Mouse (Mus musculus): Measurements from ENCODE around the gene Manba. TPM values are rescaled to one million over a fixed set of nuclear protein-coding genes. Genes with fewer than 3 reads are reported as not detected.

The Manba gene
- polyA plus RNA-seq, 1 experiment from 2014 or later, result 3.9 TPM

GRCm38 (mm10) chr3:135440621-135441020, 44.8 kb upstream of the Manba start:
- ATAC-seq (replicated peaks; ENCODE audit: insufficient number of reproducible peaks, low FRiP score, low TSS enrichment, low read depth), result no peak
- DNase-seq (ENCODE audit: low spot score), result peak; percentile 2
- no peaks in the 10 kb centered on the region for H3K4me1 ChIP-seq (ENCODE audit: control insufficient read depth, insufficient read depth, low read length)
- peak overlapping the region; percentile 46 for H3K4me2 ChIP-seq (ENCODE audit: low read depth, low read length)
- H3K9me3 ChIP-seq (replicated peaks; ENCODE audit: control insufficient read depth, low read length), result no peaks in the 10 kb centered on the region
- no peaks in the 10 kb centered on the region for H3K36me3 ChIP-seq (replicated peaks; ENCODE audit: control insufficient read depth, insufficient read depth, low read depth, low read length)
- H3K27me3 ChIP-seq (ENCODE audit: control insufficient read depth, insufficient read depth, low read length), result no peaks in the 10 kb centered on the region
- 58% methylated on average over 10 of the region's 10 CpGs for WGBS
- no peak overlapping the region for H3K9ac ChIP-seq (replicated peaks; ENCODE audit: low read length)
- peak overlapping the region; percentile 80 for H3K4me3 ChIP-seq (ENCODE audit: low read depth, low read length)
- no peak overlapping the region for H3K27ac ChIP-seq (replicated peaks; ENCODE audit: low read depth, low read length)

GRCm38 (mm10) chr3:135444930-135445329, 40.5 kb upstream of the Manba start:
- Histone ChIP-seq H3K4me2 (ENCODE audit: low read depth, low read length) (no peak overlapping the region), H3K27me3 (ENCODE audit: control insufficient read depth, insufficient read depth, low read length) (no peaks in the 10 kb centered on the region), H3K9ac (replicated peaks; ENCODE audit: low read length) (no peak overlapping the region), H3K27ac (replicated peaks; ENCODE audit: low read depth, low read length) (no peak overlapping the region), H3K4me1 (ENCODE audit: control insufficient read depth, insufficient read depth, low read length) (no peaks in the 10 kb centered on the region), H3K9me3 (replicated peaks; ENCODE audit: control insufficient read depth, low read length) (no peaks in the 10 kb centered on the region), H3K36me3 (replicated peaks; ENCODE audit: control insufficient read depth, insufficient read depth, low read depth, low read length) (no peaks in the 10 kb centered on the region), H3K4me3 (ENCODE audit: low read depth, low read length) (no peak overlapping the region)
- ATAC-seq (replicated peaks; ENCODE audit: insufficient number of reproducible peaks, low FRiP score, low TSS enrichment, low read depth) (no peak), DNase-seq (ENCODE audit: low spot score) (no peak)

GRCm38 (mm10) chr3:135458981-135459380, 26.4 kb upstream of the Manba start:
- no peaks in the 10 kb centered on the region for H3K4me1 ChIP-seq (ENCODE audit: control insufficient read depth, insufficient read depth, low read length)
- DNase-seq (ENCODE audit: low spot score) (no peak), ATAC-seq (replicated peaks; ENCODE audit: insufficient number of reproducible peaks, low FRiP score, low TSS enrichment, low read depth) (no peak)
- no peak overlapping the region for H3K4me2 ChIP-seq (ENCODE audit: low read depth, low read length)
- no peaks in the 10 kb centered on the region for H3K9me3 ChIP-seq (replicated peaks; ENCODE audit: control insufficient read depth, low read length)
- H3K27me3 ChIP-seq (ENCODE audit: control insufficient read depth, insufficient read depth, low read length), result no peaks in the 10 kb centered on the region
- H3K36me3 ChIP-seq (replicated peaks; ENCODE audit: control insufficient read depth, insufficient read depth, low read depth, low read length), result no peaks in the 10 kb centered on the region; the same call in 1 of the 2 replicates
- no peak overlapping the region for H3K9ac ChIP-seq (replicated peaks; ENCODE audit: low read length)
- no peak overlapping the region for H3K27ac ChIP-seq (replicated peaks; ENCODE audit: low read depth, low read length)
- H3K4me3 ChIP-seq (ENCODE audit: low read depth, low read length), result no peak overlapping the region

GRCm38 (mm10) chr3:135468402-135468801, 17.0 kb upstream of the Manba start:
- no peak for ATAC-seq (replicated peaks; ENCODE audit: insufficient number of reproducible peaks, low FRiP score, low TSS enrichment, low read depth)
- H3K9me3 ChIP-seq (replicated peaks; ENCODE audit: control insufficient read depth, low read length), result no peaks in the 10 kb centered on the region
- no peak overlapping the region for H3K9ac ChIP-seq (replicated peaks; ENCODE audit: low read length)
- H3K4me1 ChIP-seq (ENCODE audit: control insufficient read depth, insufficient read depth, low read length), result no peaks in the 10 kb centered on the region
- no peak for DNase-seq (ENCODE audit: low spot score)
- H3K36me3 ChIP-seq (replicated peaks; ENCODE audit: control insufficient read depth, insufficient read depth, low read depth, low read length), result no peaks in the 10 kb centered on the region
- WGBS, result 78% methylated on average over 1 of the region's 1 CpGs
- H3K27me3 ChIP-seq (ENCODE audit: control insufficient read depth, insufficient read depth, low read length), result no peaks in the 10 kb centered on the region
- no peak overlapping the region for H3K4me3 ChIP-seq (ENCODE audit: low read depth, low read length)
- H3K4me2 ChIP-seq (ENCODE audit: low read depth, low read length), result no peak overlapping the region
- H3K27ac ChIP-seq (replicated peaks; ENCODE audit: low read depth, low read length), result no peak overlapping the region

GRCm38 (mm10) chr3:135469146-135469545, 16.3 kb upstream of the Manba start:
- 57% methylated on average over 3 of the region's 3 CpGs for WGBS
- Histone ChIP-seq H3K4me1 (ENCODE audit: control insufficient read depth, insufficient read depth, low read length) (no peaks in the 10 kb centered on the region), H3K4me2 (ENCODE audit: low read depth, low read length) (no peak overlapping the region), H3K4me3 (ENCODE audit: low read depth, low read length) (no peak overlapping the region), H3K9ac (replicated peaks; ENCODE audit: low read length) (no peak overlapping the region), H3K36me3 (replicated peaks; ENCODE audit: control insufficient read depth, insufficient read depth, low read depth, low read length) (no peaks in the 10 kb centered on the region), H3K27ac (replicated peaks; ENCODE audit: low read depth, low read length) (no peak overlapping the region), H3K9me3 (replicated peaks; ENCODE audit: control insufficient read depth, low read length) (no peaks in the 10 kb centered on the region), H3K27me3 (ENCODE audit: control insufficient read depth, insufficient read depth, low read length) (no peaks in the 10 kb centered on the region)
- DNase-seq (ENCODE audit: low spot score), result no peak
- ATAC-seq (replicated peaks; ENCODE audit: insufficient number of reproducible peaks, low FRiP score, low TSS enrichment, low read depth), result no peak

GRCm38 (mm10) chr3:135469974-135470373, 15.4 kb upstream of the Manba start:
- Histone ChIP-seq H3K9me3 (replicated peaks; ENCODE audit: control insufficient read depth, low read length) (no peaks in the 10 kb centered on the region), H3K4me1 (ENCODE audit: control insufficient read depth, insufficient read depth, low read length) (no peaks in the 10 kb centered on the region), H3K36me3 (replicated peaks; ENCODE audit: control insufficient read depth, insufficient read depth, low read depth, low read length) (no peaks in the 10 kb centered on the region), H3K9ac (replicated peaks; ENCODE audit: low read length) (no peak overlapping the region), H3K27ac (replicated peaks; ENCODE audit: low read depth, low read length) (no peak overlapping the region), H3K27me3 (ENCODE audit: control insufficient read depth, insufficient read depth, low read length) (no peaks in the 10 kb centered on the region), H3K4me2 (ENCODE audit: low read depth, low read length) (no peak overlapping the region), H3K4me3 (ENCODE audit: low read depth, low read length) (no peak overlapping the region)
- DNase-seq (ENCODE audit: low spot score), result no peak
- WGBS, result 42% methylated on average over 4 of the region's 4 CpGs
- ATAC-seq (replicated peaks; ENCODE audit: insufficient number of reproducible peaks, low FRiP score, low TSS enrichment, low read depth), result 0 out of 2 replicates have a peak, but pooled peaks have one; percentile 25

- 73% methylated on average over 1 of the region's 1 CpGs for WGBS
- ATAC-seq (replicated peaks; ENCODE audit: insufficient number of reproducible peaks, low FRiP score, low TSS enrichment, low read depth), result no peak
- Histone ChIP-seq H3K27me3 (ENCODE audit: control insufficient read depth, insufficient read depth, low read length) (no peaks in the 10 kb centered on the region), H3K9me3 (replicated peaks; ENCODE audit: control insufficient read depth, low read length) (no peaks in the 10 kb centered on the region), H3K4me1 (ENCODE audit: control insufficient read depth, insufficient read depth, low read length) (no peaks in the 10 kb centered on the region), H3K4me3 (ENCODE audit: low read depth, low read length) (no peak overlapping the region), H3K9ac (replicated peaks; ENCODE audit: low read length) (no peak overlapping the region), H3K4me2 (ENCODE audit: low read depth, low read length) (no peak overlapping the region), H3K36me3 (replicated peaks; ENCODE audit: control insufficient read depth, insufficient read depth, low read depth, low read length) (no peaks in the 10 kb centered on the region), H3K27ac (replicated peaks; ENCODE audit: low read depth, low read length) (no peak overlapping the region)
- DNase-seq (ENCODE audit: low spot score), result no peak
Measured at GRCm38 (mm10) chr3:135470823-135471222, 14.6 kb upstream of the Manba start.

- ATAC-seq (replicated peaks; ENCODE audit: insufficient number of reproducible peaks, low FRiP score, low TSS enrichment, low read depth) (no peak), DNase-seq (ENCODE audit: low spot score) (no peak)
- H3K27me3 ChIP-seq (ENCODE audit: control insufficient read depth, insufficient read depth, low read length), result no peaks in the 10 kb centered on the region
- no peak overlapping the region for H3K4me2 ChIP-seq (ENCODE audit: low read depth, low read length)
- H3K27ac ChIP-seq (replicated peaks; ENCODE audit: low read depth, low read length), result no peak overlapping the region
- no peaks in the 10 kb centered on the region for H3K4me1 ChIP-seq (ENCODE audit: control insufficient read depth, insufficient read depth, low read length)
- WGBS, result 85% methylated on average over 8 of the region's 8 CpGs
- no peak overlapping the region for H3K9ac ChIP-seq (replicated peaks; ENCODE audit: low read length)
- no peak overlapping the region for H3K4me3 ChIP-seq (ENCODE audit: low read depth, low read length)
- H3K9me3 ChIP-seq (replicated peaks; ENCODE audit: control insufficient read depth, low read length), result no peaks in the 10 kb centered on the region
- H3K36me3 ChIP-seq (replicated peaks; ENCODE audit: control insufficient read depth, insufficient read depth, low read depth, low read length), result no peaks in the 10 kb centered on the region
Measured at GRCm38 (mm10) chr3:135475025-135475424, 10.4 kb upstream of the Manba start.

All from embryonic facial prominence, embryonic 11.5 days (tissue).